Mouse (Mus musculus) CH12.LX (cell line): ENCODE measurements at regions not wholly inside any gene's neighbourhood (a gene's known extent, or its start where the extent isn't known, plus 50 kb on each side); places are given as distances from the start of the nearest gene placed in this dataset.

ENCODE experiments used
- DNase-seq: peaks from one replicate; pipeline ENCODE4 v3.0.0-alpha.2; 2013; ENCODE audit errors: extremely low read depth
- H3K27ac ChIP-seq: 2 replicates; pipeline ENCODE4 v1.5.1; 2012; ENCODE audit warnings: low read depth, mild to moderate bottlenecking, control low read depth, moderate library complexity; ENCODE audit not compliant: insufficient read depth
- H3K27me3 ChIP-seq: replicated peaks from 2 replicates; pipeline ENCODE3; 2012; ENCODE audit warnings: inconsistent platforms
- H3K36me3 ChIP-seq, 2 experiments: replicated peaks in 1 of 2; 2 replicates each; pipeline versions ENCODE3 to v1.6.1; 2012; ENCODE audit warnings: inconsistent platforms in 1 of 2, low read length in 1 of 2, mild to moderate bottlenecking in 1 of 2, mixed read lengths in 1 of 2, moderate library complexity in 1 of 2; ENCODE audit not compliant: control insufficient read depth in 1 of 2, insufficient read depth in 1 of 2
- H3K4me1 ChIP-seq, 2 experiments: 2 replicates each; pipeline ENCODE4 v1.6.1; 2012; ENCODE audit warnings: inconsistent platforms in 1 of 2, moderate library complexity in 1 of 2; ENCODE audit not compliant: insufficient read depth in 2 of 2, control insufficient read depth in 1 of 2
- H3K4me2 ChIP-seq: 2 replicates; pipeline ENCODE4 v1.6.1; 2012; ENCODE audit warnings: low read depth, mild to moderate bottlenecking, control low read depth; ENCODE audit not compliant: poor library complexity, insufficient read depth, severe bottlenecking
- H3K4me3 ChIP-seq, 3 experiments: fragments of 150-350 bp in 1 of 3; sonication (generic) in 1 of 3; replicated peaks in 1 of 3; 2 replicates each; pipeline versions ENCODE3 to v1.5.1; 2011 to 2012; ENCODE audit warnings: low read depth in 2 of 3, low read length in 2 of 3, mild to moderate bottlenecking in 2 of 3, moderate library complexity in 2 of 3, control low read depth in 1 of 3, improper control_type of control experiment in 1 of 3, inconsistent platforms in 1 of 3, mixed read lengths in 1 of 3; ENCODE audit not compliant: poor library complexity in 1 of 3
- H3K79me2 ChIP-seq: replicated peaks from 2 replicates; pipeline ENCODE4 v1.6.1; 2012; ENCODE audit warnings: mild to moderate bottlenecking, moderate library complexity; ENCODE audit not compliant: control insufficient read depth, poor library complexity, insufficient read depth, severe bottlenecking; ENCODE audit errors: extremely low read depth
- H3K9ac ChIP-seq: 2 replicates; pipeline ENCODE4 v1.6.1; 2012; ENCODE audit warnings: low read depth, mild to moderate bottlenecking, control low read depth, moderate library complexity; ENCODE audit not compliant: insufficient read depth
- H3K9me3 ChIP-seq: replicated peaks from 2 replicates; pipeline ENCODE3; 2012; ENCODE audit warnings: low read length, inconsistent platforms, mixed read lengths
- CHD1 ChIP-seq: IDR thresholded peaks from 2 replicates; pipeline ENCODE4 v1.6.1; 2012; ENCODE audit warnings: low read depth, low read length, improper control_type of control experiment, inconsistent platforms
- CHD2 ChIP-seq: IDR thresholded peaks from 2 replicates; pipeline ENCODE4 v1.6.1; 2011; ENCODE audit warnings: low read length, improper control_type of control experiment
- CTCF ChIP-seq, 2 experiments: IDR thresholded peaks in 1 of 2; conservative IDR thresholded peaks in 1 of 2; 2 replicates each; pipeline ENCODE4 v1.5.1; 2011 to 2012; ENCODE audit warnings: low read depth in 2 of 2, low read length in 2 of 2, improper control_type of control experiment in 1 of 2, inconsistent platforms in 1 of 2, mild to moderate bottlenecking in 1 of 2, moderate library complexity in 1 of 2
- E2F4 ChIP-seq: IDR thresholded peaks from 2 replicates; pipeline ENCODE4 v1.6.1; 2011; ENCODE audit warnings: low read depth, low read length, improper control_type of control experiment; ENCODE audit not compliant: insufficient replicate concordance
- ELF1 ChIP-seq: IDR thresholded peaks from 2 replicates; pipeline ENCODE4 v1.6.1; 2014; ENCODE audit warnings: low read depth, mild to moderate bottlenecking, inconsistent platforms, low read length, improper control_type of control experiment
- ETS1 ChIP-seq: conservative IDR thresholded peaks from 2 replicates; pipeline ENCODE4 v1.6.1; 2012; ENCODE audit warnings: low read depth, mild to moderate bottlenecking, inconsistent platforms, low read length, improper control_type of control experiment, moderate library complexity
- GABPA ChIP-seq: IDR thresholded peaks from 2 replicates; pipeline ENCODE4 v1.6.1; 2012; ENCODE audit warnings: low read depth, low read length, improper control_type of control experiment, inconsistent platforms; ENCODE audit not compliant: insufficient replicate concordance
- HCFC1 ChIP-seq: IDR thresholded peaks from 2 replicates; pipeline ENCODE4 v1.6.1; 2012; ENCODE audit warnings: low read depth, mild to moderate bottlenecking, inconsistent platforms, low read length, improper control_type of control experiment
- JUND ChIP-seq: conservative IDR thresholded peaks from 2 replicates; pipeline ENCODE4 v1.6.1; 2011; ENCODE audit warnings: low read depth, low read length, improper control_type of control experiment
- MXI1 ChIP-seq: IDR thresholded peaks from 2 replicates; pipeline ENCODE4 v1.6.1; 2011; ENCODE audit warnings: mild to moderate bottlenecking, low read depth, low read length, improper control_type of control experiment
- MYC ChIP-seq: IDR thresholded peaks from 2 replicates; pipeline ENCODE4 v1.6.1; 2011; ENCODE audit warnings: low read depth, mild to moderate bottlenecking, improper control_type of control experiment, low read length
- NRF1 ChIP-seq: IDR thresholded peaks from 2 replicates; pipeline ENCODE4 v1.6.1; 2014; ENCODE audit warnings: low read depth, mild to moderate bottlenecking, inconsistent platforms, low read length, improper control_type of control experiment, moderate library complexity
- PAX5 ChIP-seq: IDR thresholded peaks from 2 replicates; pipeline ENCODE4 v1.6.1; 2012; ENCODE audit warnings: low read length, inconsistent platforms, mixed read lengths
- POLR2A ChIP-seq: IDR thresholded peaks from 2 replicates; pipeline ENCODE4 v1.6.1; 2011; ENCODE audit warnings: low read depth, mild to moderate bottlenecking, improper control_type of control experiment, low read length
- RCOR1 ChIP-seq: conservative IDR thresholded peaks from 2 replicates; pipeline ENCODE4 v1.6.1; 2012; ENCODE audit warnings: low read depth, mild to moderate bottlenecking, inconsistent platforms, low read length, improper control_type of control experiment
- SMC3 ChIP-seq: IDR thresholded peaks from 2 replicates; pipeline ENCODE4 v1.6.1; 2011; ENCODE audit warnings: low read depth, low read length, improper control_type of control experiment
- TBP ChIP-seq: conservative IDR thresholded peaks from 2 replicates; pipeline ENCODE4 v1.6.1; 2011; ENCODE audit warnings: low read depth, low read length, improper control_type of control experiment
- USF1 ChIP-seq: IDR thresholded peaks from 2 replicates; pipeline ENCODE4 v1.6.1; 2014; ENCODE audit warnings: low read depth, mild to moderate bottlenecking, inconsistent platforms, low read length, improper control_type of control experiment
- ZC3H11A ChIP-seq: IDR thresholded peaks from 2 replicates; pipeline ENCODE4 v1.6.1; 2012; ENCODE audit warnings: low read depth, mild to moderate bottlenecking, inconsistent platforms, low read length, improper control_type of control experiment
- ZKSCAN1 ChIP-seq: IDR thresholded peaks from 2 replicates; pipeline ENCODE4 v1.6.1; 2012; ENCODE audit warnings: low read depth, inconsistent platforms, low read length, improper control_type of control experiment, borderline replicate concordance
- dilution Hi-C: fragments of 300-500 bp; cut with MboI; formaldehyde crosslinking; loops from 2 replicates; pipeline ENCODE4 v1.14.3; 2020; ENCODE audit warnings: low sequenced_read_pairs; ENCODE audit not compliant: extremely low pct_unique_long_range_greater_than_20kb, extremely low pct_ligation_motif_present
- in situ Hi-C: fragments of 300-500 bp; cut with MboI; formaldehyde crosslinking; loops from 3 replicates; pipeline ENCODE4 v1.14.3; 2019; ENCODE audit warnings: low sequenced_read_pairs, low pct_ligation_motif_present, low pct_unique_long_range_greater_than_20kb, mixed read lengths

GRCm38 (mm10) chr3:9171970-9172369 is 437.9 kb downstream of the Zfp704 start:
- Histone ChIP-seq H3K36me3 (no peaks in the 10 kb centered on the region), H3K9ac (no peak overlapping the region), H3K9me3 (peaks cover 8% of the 10 kb centered on the region), H3K27me3 (no peaks in the 10 kb centered on the region), H3K79me2 (no peaks in the 10 kb centered on the region), H3K4me3 (no peak overlapping the region), H3K27ac (no peak overlapping the region), H3K4me1 (no peaks in the 10 kb centered on the region), H3K4me2 (no peak overlapping the region)
- in situ Hi-C loops: no loop called here
- dilution Hi-C loops: no loop called here
- TF ChIP-seq CTCF (conservative IDR thresholded peaks at IDR 0.05 in 1 of 2, IDR thresholded peaks at IDR 0.05 in 1 of 2; ENCODE audit: low read depth in 2 of 2, low read length in 2 of 2) (no peak), SMC3 (no peak), JUND (no peak), GABPA (no peak), NRF1 (no peak), POLR2A (no peak), PAX5 (no peak), MXI1 (no peak), MYC (no peak), RCOR1 (no peak), CHD2 (no peak), ZKSCAN1 (no peak), CHD1 (no peak)
- no peak for DNase-seq

GRCm38 (mm10) chr3:9168955-9169354 is 440.9 kb downstream of the Zfp704 start:
- no peaks in the 10 kb centered on the region for H3K79me2 ChIP-seq
- DNase-seq: no peak
- H3K27ac ChIP-seq: no peak overlapping the region
- in situ Hi-C loops: no loop called here
- H3K9ac ChIP-seq: no peak overlapping the region
- TF ChIP-seq NRF1 (no peak), E2F4 (no peak), ZC3H11A (no peak), ELF1 (no peak), ETS1 (no peak), TBP (no peak), USF1 (no peak), MYC (no peak), HCFC1 (no peak)
- TF ChIP-seq, all 38 proteins: peak for 0
- Histone ChIP-seq H3K4me3 (no peak overlapping the region), H3K4me2 (no peak overlapping the region), H3K27me3 (no peaks in the 10 kb centered on the region), H3K4me1 (no peaks in the 10 kb centered on the region), H3K9me3 (peaks cover 8% of the 10 kb centered on the region), H3K36me3 (no peaks in the 10 kb centered on the region)
- dilution Hi-C loops: no loop called here
